Mouse (Mus musculus) cerebellum, adult 2 months (tissue): Measurements from ENCODE around the gene Arfrp1.

Experiments used
- CTCF ChIP-seq: fragments of 200-500 bp; IDR thresholded peaks from 2 replicates; pipeline ENCODE4 v1.5.1; 2011; ENCODE audit warnings: low read depth, mild to moderate bottlenecking, control low read depth, low read length, moderate library complexity, borderline replicate concordance; ENCODE audit not compliant: insufficient read depth
- POLR2A ChIP-seq: fragments of 200-500 bp; IDR thresholded peaks from 2 replicates; pipeline ENCODE4 v1.6.1; 2011; ENCODE audit warnings: low read length, control low read depth, borderline replicate concordance; ENCODE audit not compliant: insufficient read depth

DNA sequence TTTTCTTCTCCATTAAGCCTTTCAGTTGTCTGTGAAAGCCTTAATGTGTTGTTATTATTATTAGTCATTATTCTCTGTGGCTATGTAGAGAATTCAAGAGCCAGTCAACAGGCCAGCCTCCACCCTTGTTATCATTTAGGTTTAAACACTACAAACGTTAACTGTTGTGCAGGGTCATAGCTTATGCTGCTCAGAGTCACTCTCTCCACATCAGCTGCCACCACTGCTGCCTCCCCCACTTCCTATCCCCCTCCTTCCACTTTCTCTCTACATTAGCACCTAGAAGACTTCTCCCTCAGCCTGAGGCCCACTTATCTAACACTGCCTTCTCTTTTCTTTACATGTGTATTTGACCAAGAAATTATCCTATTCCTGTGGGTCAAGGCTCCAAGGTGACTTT is 36.3 kb upstream of the Arfrp1 start:
- TF ChIP-seq CTCF (no peak), POLR2A (no peak)
